Mouse (Mus musculus): ENCODE data around the gene Samd4b. TPM values are rescaled to one million over a fixed set of nuclear protein-coding genes. Genes with fewer than 3 reads are reported as not detected.

The Samd4b gene
- polyA plus RNA-seq, 1 experiment from 2014 or later = 35.6 TPM

GRCm38 (mm10) chr7:28361647-28362341, 236.2 kb downstream of the Samd4b start:
- WGBS = 97% methylated on average over 20 of the region's 20 CpGs
- ATAC-seq (ENCODE audit: low FRiP score) = no peak
- Histone ChIP-seq H3K9me3 (no peaks in the 10 kb centered on the region), H3K27me3 (no peaks in the 10 kb centered on the region), H3K9ac (no peak overlapping the region), H3K27ac (no peak overlapping the region), H3K36me3 (replicated peaks) (peaks cover 78% of the 10 kb centered on the region), H3K4me3 (replicated peaks) (no peak overlapping the region), H3K4me2 (no peak overlapping the region), H3K4me1 (peaks cover 22% of the 10 kb centered on the region)

- peaks cover 65% of the 10 kb centered on the region for H3K36me3 ChIP-seq (replicated peaks)
- H3K4me1 ChIP-seq = peaks cover 22% of the 10 kb centered on the region
- no peak for ATAC-seq (ENCODE audit: low FRiP score)
- H3K27ac ChIP-seq = no peak overlapping the region
- no peaks in the 10 kb centered on the region for H3K9me3 ChIP-seq
- no peaks in the 10 kb centered on the region for H3K27me3 ChIP-seq
- H3K4me2 ChIP-seq = no peak overlapping the region
- 94% methylated on average over 6 of the region's 6 CpGs for WGBS
- H3K9ac ChIP-seq = no peak overlapping the region
- H3K4me3 ChIP-seq (replicated peaks) = no peak overlapping the region
These were observed 237.7 kb downstream of the Samd4b start for GRCm38 (mm10) chr7:28360291-28360690.

DNA sequence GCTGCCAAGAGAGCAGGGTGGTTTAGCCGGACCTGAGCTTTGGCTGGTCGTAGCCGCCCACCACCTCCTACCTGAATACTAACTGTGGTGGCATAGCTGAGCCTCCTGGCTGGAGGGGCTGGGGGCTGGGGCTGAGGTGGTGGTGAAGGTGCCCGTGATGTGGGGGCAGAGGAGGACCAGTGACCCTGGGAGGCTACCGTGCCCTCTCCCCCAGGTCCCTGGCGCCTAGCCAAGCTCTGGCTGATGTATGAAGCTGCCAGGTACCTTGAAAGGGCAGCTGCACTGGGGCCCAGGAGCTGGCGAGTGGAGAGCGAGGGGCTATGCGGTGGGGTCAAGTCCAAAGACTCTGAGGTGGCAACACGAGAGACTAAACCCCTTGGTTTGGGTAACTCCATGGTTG, 238.1 kb downstream of the Samd4b start:
- no peaks in the 10 kb centered on the region for H3K9me3 ChIP-seq
- 93% methylated on average over 10 of the region's 10 CpGs for WGBS
- H3K36me3 ChIP-seq (replicated peaks) = peaks cover 64% of the 10 kb centered on the region
- H3K4me1 ChIP-seq = peaks cover 22% of the 10 kb centered on the region
- H3K4me2 ChIP-seq = no peak overlapping the region
- ATAC-seq (ENCODE audit: low FRiP score) = no peak
- H3K27ac ChIP-seq = no peak overlapping the region
- H3K4me3 ChIP-seq (replicated peaks) = no peak overlapping the region
- H3K27me3 ChIP-seq = no peaks in the 10 kb centered on the region
- 0 out of 2 replicates have a peak overlapping the region, but pooled peaks have one; percentile 9 for H3K9ac ChIP-seq

- Histone ChIP-seq H3K27ac (peak overlapping the region; percentile 68; the same call in 1 of the 2 replicates), H3K4me3 (replicated peaks) (no peak overlapping the region), H3K9ac (peak overlapping the region; percentile 25; the same call in 1 of the 2 replicates), H3K27me3 (no peaks in the 10 kb centered on the region), H3K36me3 (replicated peaks) (peaks cover 65% of the 10 kb centered on the region), H3K4me1 (peaks cover 22% of the 10 kb centered on the region), H3K4me2 (peak overlapping the region; percentile 2; the same call in 1 of the 2 replicates), H3K9me3 (no peaks in the 10 kb centered on the region)
- 0 out of 2 replicates have a peak, but pooled peaks have one; percentile 21 for ATAC-seq (ENCODE audit: low FRiP score)
- 45% methylated on average over 7 of the region's 7 CpGs for WGBS
These were observed 239.5 kb downstream of the Samd4b start for GRCm38 (mm10) chr7:28358431-28358830.

- peak; percentile 34; the same call in 1 of the 2 replicates for ATAC-seq (ENCODE audit: low FRiP score)
- H3K27me3 ChIP-seq = no peaks in the 10 kb centered on the region
- WGBS = 0% methylated on average over 5 of the region's 5 CpGs
- H3K27ac ChIP-seq = peak overlapping the region; percentile 68
- peaks cover 66% of the 10 kb centered on the region for H3K36me3 ChIP-seq (replicated peaks)
- H3K9me3 ChIP-seq = no peaks in the 10 kb centered on the region
- H3K9ac ChIP-seq = peak overlapping the region; percentile 25; the same call in 1 of the 2 replicates
- H3K4me2 ChIP-seq = peak overlapping the region; percentile 2; the same call in 1 of the 2 replicates
- H3K4me3 ChIP-seq (replicated peaks) = no peak overlapping the region
- peaks cover 22% of the 10 kb centered on the region for H3K4me1 ChIP-seq
These were observed 240.0 kb downstream of the Samd4b start for GRCm38 (mm10) chr7:28357984-28358383.

DNA sequence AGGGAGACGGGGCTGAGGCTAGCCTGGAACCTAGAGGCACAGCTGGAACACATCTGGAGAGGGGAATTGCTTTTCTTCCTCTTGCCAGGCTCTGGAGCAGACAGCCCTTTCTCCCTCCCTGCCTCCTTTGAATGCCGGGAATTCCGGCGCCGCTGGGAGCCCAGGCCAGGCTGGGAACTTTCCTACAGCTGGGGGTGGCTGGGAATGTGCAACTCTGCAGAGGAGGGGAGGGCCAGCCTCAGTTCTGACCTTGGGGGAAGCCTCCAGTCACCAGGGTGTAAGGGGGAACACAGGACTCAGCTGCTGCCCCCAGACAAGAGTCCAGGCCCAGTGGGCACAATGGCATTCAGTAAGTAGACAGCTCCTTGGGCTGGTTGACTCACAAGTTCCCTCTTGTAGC, 241.0 kb downstream of the Samd4b start:
- Histone ChIP-seq H3K27ac (peak overlapping the region; percentile 68), H3K4me3 (replicated peaks) (no peak overlapping the region)
- peak; percentile 28; the same call in 1 of the 2 replicates for ATAC-seq (ENCODE audit: low FRiP score)

GRCm38 (mm10) chr7:28355221-28355620, 242.7 kb downstream of the Samd4b start:
- no peak for ATAC-seq (ENCODE audit: low FRiP score)
- WGBS = 90% methylated on average over 3 of the region's 3 CpGs
- H3K9ac ChIP-seq = no peak overlapping the region
- no peaks in the 10 kb centered on the region for H3K27me3 ChIP-seq
- H3K4me2 ChIP-seq = no peak overlapping the region
- H3K9me3 ChIP-seq = no peaks in the 10 kb centered on the region
- no peak overlapping the region for H3K27ac ChIP-seq
- H3K4me1 ChIP-seq = peaks cover 33% of the 10 kb centered on the region
- H3K36me3 ChIP-seq (replicated peaks) = peaks cover 50% of the 10 kb centered on the region
- no peak overlapping the region for H3K4me3 ChIP-seq (replicated peaks)

More for the DNA sequence above, 241.0 kb downstream of the Samd4b start:
- Histone ChIP-seq H3K4me1 (peaks cover 24% of the 10 kb centered on the region), H3K36me3 (replicated peaks) (peaks cover 63% of the 10 kb centered on the region), H3K9ac (no peak overlapping the region), H3K9me3 (no peaks in the 10 kb centered on the region), H3K4me2 (no peak overlapping the region), H3K27me3 (no peaks in the 10 kb centered on the region)
- WGBS = 3% methylated on average over 5 of the region's 5 CpGs

DNA sequence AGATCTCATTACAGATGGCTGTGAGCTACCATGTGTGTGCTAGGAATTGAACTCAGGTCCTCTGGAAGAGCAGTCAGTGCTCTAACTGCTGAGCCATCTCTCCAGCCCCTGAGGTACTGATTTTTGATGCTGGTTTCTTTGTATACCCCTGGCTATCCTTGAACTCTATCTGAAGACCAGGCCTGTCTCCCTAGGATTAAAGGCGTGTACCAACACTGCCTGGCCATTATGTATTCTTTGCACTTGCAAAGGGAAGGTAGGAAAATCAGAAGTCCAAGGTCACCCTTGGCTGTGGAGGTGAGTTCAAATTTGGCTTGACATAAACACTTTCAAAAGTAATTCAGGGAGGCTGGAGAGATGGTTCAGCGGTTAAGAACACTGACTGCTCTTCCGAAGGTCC, 243.3 kb downstream of the Samd4b start:
- Histone ChIP-seq H3K9me3 (no peaks in the 10 kb centered on the region), H3K27me3 (no peaks in the 10 kb centered on the region), H3K9ac (no peak overlapping the region), H3K4me1 (peaks cover 40% of the 10 kb centered on the region), H3K36me3 (replicated peaks) (peaks cover 43% of the 10 kb centered on the region), H3K4me3 (replicated peaks) (no peak overlapping the region), H3K27ac (no peak overlapping the region), H3K4me2 (no peak overlapping the region)
- no peak for ATAC-seq (ENCODE audit: low FRiP score)
- WGBS = 93% methylated on average over 3 of the region's 3 CpGs

- Histone ChIP-seq H3K4me2 (no peak overlapping the region), H3K27ac (no peak overlapping the region), H3K4me1 (peaks cover 42% of the 10 kb centered on the region), H3K27me3 (no peaks in the 10 kb centered on the region), H3K9me3 (no peaks in the 10 kb centered on the region), H3K36me3 (replicated peaks) (peaks cover 39% of the 10 kb centered on the region), H3K4me3 (replicated peaks) (no peak overlapping the region), H3K9ac (no peak overlapping the region)
- no peak for ATAC-seq (ENCODE audit: low FRiP score)
- WGBS = 93% methylated on average over 3 of the region's 3 CpGs
These were observed 243.8 kb downstream of the Samd4b start for GRCm38 (mm10) chr7:28354113-28354581.

DNA sequence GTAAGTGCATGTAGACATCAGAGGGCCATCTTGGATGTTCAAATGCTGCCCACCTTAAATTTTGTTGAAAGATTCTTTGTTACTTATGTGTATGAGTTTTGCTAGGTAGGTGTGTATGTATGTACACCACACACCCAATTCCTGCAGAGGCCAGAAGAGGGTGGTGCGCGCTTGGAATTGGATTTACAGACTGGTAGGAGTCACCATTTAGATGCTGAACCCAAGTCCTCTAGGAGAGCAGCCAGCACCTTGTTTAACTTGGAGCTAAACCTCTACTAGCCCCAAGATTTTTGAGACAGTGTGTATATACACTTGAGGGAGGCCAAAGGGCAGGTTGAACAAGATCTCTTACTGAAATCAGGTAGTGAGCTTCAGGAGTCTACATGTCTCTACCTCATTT, 244.7 kb downstream of the Samd4b start:
- 95% methylated on average over 2 of the region's 2 CpGs for WGBS
- H3K36me3 ChIP-seq (replicated peaks) = peaks cover 34% of the 10 kb centered on the region

DNA sequence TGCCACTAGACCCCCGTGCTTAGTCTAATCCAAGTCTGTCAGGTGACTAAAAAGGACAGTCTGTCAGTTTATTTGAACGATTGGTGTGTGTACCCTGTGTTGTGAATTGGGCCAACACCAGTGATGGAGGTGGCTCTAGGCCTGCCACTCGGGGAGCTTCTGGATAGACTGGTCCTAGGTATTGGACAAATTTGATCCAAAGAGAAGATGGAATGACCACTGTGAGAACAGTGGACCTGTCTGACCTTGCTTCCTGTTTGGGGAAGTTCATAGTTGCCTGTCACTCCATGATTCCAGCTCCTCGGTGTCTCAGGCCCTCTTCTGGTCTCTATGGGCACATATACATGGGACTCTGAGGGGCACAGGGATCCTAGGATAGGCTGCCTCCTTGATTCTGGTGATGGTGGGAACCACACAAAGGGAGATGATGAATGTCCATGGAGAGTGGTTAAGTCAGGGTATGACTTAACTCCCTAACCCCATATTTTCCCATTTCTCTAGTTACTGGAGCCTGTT, 246.2 kb downstream of the Samd4b start:
- Histone ChIP-seq H3K27me3 (no peaks in the 10 kb centered on the region), H3K9ac (peak overlapping the region; percentile 96), H3K27ac (no peak overlapping the region), H3K4me1 (peaks cover 20% of the 10 kb centered on the region), H3K4me3 (replicated peaks) (peak overlapping the region; percentile 92), H3K4me2 (peak overlapping the region; percentile 86), H3K36me3 (replicated peaks) (peaks cover 34% of the 10 kb centered on the region), H3K9me3 (no peaks in the 10 kb centered on the region)
- no peak for ATAC-seq (ENCODE audit: low FRiP score)
- WGBS = 49% methylated on average over 4 of the region's 4 CpGs

More for the DNA sequence above, 244.7 kb downstream of the Samd4b start:
- Histone ChIP-seq H3K27ac (no peak overlapping the region), H3K4me3 (replicated peaks) (no peak overlapping the region), H3K4me1 (peaks cover 35% of the 10 kb centered on the region), H3K27me3 (no peaks in the 10 kb centered on the region), H3K4me2 (no peak overlapping the region), H3K9me3 (no peaks in the 10 kb centered on the region), H3K9ac (no peak overlapping the region)
- no peak for ATAC-seq (ENCODE audit: low FRiP score)

DNA sequence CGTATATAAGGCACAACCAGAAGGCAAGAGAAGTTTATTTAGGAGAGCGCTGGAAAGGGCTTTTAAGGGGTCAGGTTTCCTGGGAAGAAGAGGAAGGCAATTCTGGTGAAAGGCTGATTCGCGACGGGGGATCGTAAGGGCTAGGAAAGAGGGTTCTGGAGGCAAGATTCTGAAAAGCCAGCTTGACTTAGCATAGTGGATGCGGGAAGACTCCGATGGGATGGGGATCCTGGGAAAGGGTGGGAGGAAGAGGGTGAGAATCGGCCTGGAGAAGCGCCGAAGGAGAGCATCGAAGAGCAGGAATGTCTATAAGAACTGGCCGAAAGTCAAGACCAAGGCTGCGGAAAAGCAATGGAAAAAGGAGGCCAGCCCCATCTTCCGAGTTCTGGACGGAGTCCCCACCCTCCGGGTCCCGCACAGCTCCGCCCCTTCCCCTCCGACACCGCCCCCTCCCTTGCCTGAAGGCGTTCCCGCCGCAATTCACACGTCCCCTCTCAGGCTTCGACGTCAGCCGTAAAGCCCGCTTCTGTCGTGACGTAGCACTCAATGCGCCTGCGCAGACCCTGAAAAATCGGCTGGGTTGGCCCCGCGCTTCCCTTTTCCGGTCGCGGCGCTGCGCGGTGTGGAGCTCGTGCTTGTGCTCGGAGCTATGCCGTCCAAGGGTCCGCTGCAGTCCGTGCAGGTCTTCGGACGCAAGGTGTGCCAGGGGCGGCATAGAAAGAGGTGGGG, 247.6 kb downstream of the Samd4b start, which contains the start of gene Rps16:
Rps16 (plus strand) TSS at position 498 of the 729 bp plus-strand sequence.
- no peaks in the 10 kb centered on the region for H3K9me3 ChIP-seq
- H3K36me3 ChIP-seq (replicated peaks) = peaks cover 33% of the 10 kb centered on the region
- under 1% methylated on average over 50 of the region's 50 CpGs for WGBS
- H3K27me3 ChIP-seq = no peaks in the 10 kb centered on the region
- H3K27ac ChIP-seq = peak within 1 kb of the TSS; percentile 83
- H3K4me3 ChIP-seq (replicated peaks) = peak within 1 kb of the TSS; percentile 92
- ATAC-seq (ENCODE audit: low FRiP score) = peak; percentile 91
- peaks cover 20% of the 10 kb centered on the region for H3K4me1 ChIP-seq
- H3K9ac ChIP-seq = peak within 1 kb of the TSS; percentile 96
- H3K4me2 ChIP-seq = peak within 1 kb of the TSS; percentile 86

Data from forebrain, embryonic 12.5 days (tissue).